Mouse (Mus musculus) lung, postnatal 0 days (tissue): ENCODE measurements around the gene Hexim1.

Source experiments
- CTCF ChIP-seq: IDR thresholded peaks from 2 replicates; pipeline ENCODE4 v1.5.1; 2016; ENCODE audit warnings: antibody characterized with exemption, mild to moderate bottlenecking
- EP300 ChIP-seq: IDR thresholded peaks from 2 replicates; pipeline ENCODE4 v1.6.1; 2016; ENCODE audit warnings: antibody characterized with exemption, mild to moderate bottlenecking, control low read depth

DNA sequence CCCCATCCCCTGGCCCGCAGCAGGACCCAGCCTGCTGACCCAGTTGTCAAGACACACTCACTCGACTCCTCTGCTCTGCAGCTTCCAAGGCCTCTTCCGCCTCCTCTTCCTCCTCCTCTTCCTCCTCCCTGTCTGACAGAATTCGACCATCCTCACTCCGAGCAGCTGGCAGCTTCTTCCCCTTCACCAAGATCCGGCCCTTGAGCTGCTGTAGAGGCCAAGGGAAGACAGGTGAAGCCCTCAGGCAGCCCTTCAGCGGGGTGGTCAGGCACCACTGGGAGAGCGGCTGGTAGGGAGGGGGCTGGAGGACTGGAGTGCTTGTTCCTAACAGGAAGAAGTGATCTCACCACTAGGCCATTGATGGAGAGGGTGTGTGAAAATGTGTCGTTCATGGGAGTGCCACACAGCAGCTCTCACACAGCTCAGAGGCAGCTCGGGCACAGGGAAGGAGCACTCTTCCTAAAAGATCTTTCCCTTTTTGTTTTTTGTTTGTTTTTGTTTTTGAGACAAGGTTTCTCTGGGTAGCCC is 41.2 kb upstream of the Hexim1 start:
- TF ChIP-seq CTCF (no peak), EP300 (no peak)
